Mouse (Mus musculus) right cerebral cortex, adult 18-20 months (tissue): ENCODE data around the gene Rgs9bp.
"Not testable (repeated sequence)": the region's sequence is repeated elsewhere in the genome, so short reads cannot be mapped to it uniquely, and the experiment has no call there.

ENCODE experiments used
- DNase-seq: peaks from one replicate; pipeline ENCODE4 v3.0.0; 2022; ENCODE audit warnings: mixed read lengths

The Rgs9bp gene

DNA sequence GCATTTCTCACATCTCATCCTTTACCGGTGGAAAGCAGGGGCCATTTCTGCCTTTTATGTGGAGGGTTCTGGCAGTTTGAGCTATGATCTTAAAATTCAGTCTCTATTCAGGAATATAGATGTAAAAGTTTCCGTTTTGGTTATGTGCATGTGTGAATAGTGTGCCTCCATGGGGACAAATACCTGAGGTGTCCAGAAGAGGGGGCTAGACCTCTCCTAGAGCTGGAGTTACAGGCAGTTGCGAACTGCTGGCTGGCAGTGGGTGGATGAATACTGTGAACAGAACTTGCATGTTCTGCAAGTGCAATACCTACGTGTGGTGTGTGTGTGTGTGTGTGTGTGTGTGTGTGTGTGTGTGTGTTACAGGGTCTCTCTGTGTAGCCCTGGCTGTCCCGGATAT is 2.7 kb downstream of the Rgs9bp start:
- DNase-seq = no peak

DNA sequence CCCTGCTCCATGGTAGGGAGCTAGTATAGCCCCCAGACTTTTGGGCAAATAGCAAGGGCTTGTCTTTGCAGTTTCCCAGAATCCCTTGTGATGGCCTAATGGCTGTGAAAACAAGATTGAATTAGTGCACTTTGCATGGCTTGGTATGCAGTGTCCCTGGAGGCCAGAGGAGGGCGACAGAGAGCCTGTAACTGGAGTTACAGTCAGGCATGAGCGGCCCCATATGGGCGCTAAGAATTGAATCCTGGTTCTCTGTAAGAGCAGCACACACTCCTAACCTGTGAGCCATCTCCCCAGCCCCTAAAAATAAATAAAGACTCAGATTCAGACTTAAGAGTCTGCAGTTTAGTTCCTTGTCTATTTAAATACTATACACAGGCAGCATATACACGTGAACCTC is 5.5 kb downstream of the Rgs9bp start:
- no peak for DNase-seq

DNA sequence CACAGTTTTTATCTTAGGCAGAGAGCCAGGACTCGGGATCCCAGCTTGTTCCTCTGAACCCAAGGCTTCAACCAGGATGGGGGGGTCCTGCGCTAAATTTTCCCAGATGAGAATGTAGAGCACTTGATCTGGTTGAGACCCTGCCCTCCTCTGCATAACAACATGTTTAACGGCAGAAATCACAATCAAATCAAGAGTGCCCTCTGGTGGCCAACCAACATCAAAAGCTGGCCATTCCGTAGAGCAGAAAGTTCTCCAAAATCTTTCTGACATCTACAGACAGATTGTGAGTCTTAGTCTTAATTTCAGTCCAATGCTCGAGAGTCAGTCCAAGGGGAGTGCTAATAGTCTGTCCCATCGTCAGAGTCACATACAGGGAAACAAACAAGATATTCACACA is 14.5 kb downstream of the Rgs9bp start:
- not testable (repeated sequence) for DNase-seq

DNA sequence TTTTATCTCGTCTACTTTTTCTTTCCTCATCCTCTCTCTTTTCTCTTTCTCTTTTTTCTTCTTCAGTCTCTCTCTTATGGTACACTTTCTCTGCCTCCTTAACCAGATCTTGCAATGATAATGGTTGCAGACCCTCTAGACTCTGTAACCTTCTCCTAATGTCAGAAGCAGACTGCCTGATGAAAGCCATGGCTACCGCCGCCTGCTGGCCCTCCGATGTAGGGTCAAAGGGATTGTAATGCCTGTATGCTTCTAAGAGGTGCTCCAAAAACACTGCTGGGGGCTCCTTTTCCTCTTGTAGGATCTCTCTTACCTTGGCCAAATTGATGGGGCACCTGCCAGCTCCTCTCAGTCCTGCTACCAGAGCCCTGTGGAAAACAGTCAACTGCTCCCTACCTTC is 15.7 kb downstream of the Rgs9bp start:
- DNase-seq = not testable (repeated sequence)

DNA sequence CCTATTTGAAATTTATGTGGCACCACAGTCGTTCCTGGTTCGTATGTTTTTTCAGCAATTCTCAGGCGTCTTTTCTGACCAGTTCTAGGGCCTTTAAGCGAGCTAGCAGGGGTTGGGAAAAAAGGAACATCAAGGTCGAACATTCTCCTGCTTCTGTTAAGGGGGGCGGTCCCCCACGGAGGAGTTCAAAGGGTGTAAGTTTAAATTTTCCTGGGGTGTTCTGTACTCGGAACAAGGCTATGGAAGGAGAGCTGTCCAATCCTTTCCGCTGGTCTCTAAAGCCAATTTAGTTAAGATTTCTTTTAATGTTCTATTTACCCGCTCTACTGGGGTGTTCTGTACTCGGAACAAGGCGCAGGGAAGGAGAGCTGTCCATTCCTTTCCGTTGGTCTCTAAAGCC is 19.4 kb downstream of the Rgs9bp start:
- not testable (repeated sequence) for DNase-seq

DNA sequence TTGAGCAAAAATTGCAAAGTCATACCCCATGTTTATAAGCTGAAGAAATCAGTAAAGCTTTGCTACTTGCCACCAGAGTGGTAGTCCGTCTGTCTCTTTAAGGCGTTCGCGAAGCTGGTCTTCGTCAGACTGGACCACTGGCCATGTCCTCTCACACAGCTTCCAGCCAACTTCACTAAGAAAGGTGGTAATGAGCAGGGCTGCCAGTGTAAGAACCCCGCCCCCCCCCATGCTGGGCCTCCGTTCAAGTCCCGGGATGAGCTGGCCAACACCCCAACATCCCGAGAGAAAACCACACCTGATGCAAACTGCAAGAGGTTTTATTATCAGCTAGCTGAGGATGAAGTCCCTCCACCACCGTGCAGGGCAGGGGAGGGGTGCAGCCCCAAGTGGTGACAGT is 20.5 kb downstream of the Rgs9bp start:
- not testable (repeated sequence) for DNase-seq

DNA sequence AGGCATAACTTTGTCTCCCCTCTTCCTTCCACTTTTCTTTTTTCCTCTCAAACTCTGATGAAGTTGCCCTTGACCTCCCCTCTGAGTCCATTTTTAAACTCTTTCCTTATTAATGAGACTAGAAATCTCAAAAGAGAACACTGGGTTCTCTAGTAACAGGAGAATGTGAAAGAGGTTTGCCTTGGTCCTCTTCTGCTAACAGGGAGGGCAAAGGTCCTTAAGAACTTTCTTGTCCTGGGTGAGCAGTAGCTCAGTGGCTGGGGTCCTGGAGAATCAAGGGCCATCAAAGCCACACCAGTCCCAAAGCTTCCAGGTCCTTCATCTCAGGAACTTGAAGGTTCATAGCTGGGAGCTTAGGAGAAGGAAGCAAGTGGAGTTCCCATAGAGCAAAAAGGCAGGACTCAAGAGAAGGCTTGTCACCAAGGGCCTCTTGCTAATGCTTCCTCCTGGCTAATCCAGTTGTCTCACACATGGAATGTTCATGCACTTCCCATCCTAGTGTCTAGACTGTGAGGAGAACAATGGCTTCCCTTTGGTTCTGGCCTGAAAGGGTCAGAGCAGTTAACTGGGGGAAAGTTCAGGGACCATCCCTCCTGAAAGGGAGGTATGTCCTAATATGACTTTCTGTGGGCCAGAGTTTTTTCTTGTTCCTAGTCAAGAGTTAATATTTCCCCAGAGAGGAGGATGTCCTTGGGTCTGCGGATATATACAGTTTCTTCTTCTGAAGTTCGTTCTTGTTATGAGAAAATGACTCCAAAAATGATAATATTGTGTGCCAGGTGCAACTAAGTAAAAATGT is 21.1 kb downstream of the Rgs9bp start:
- no peak for DNase-seq

GRCm38 (mm10) chr7:35563071-35563470 is 22.3 kb downstream of the Rgs9bp start:
- DNase-seq = no peak

GRCm38 (mm10) chr7:35559838-35560237 is 25.5 kb downstream of the Rgs9bp start:
- no peak for DNase-seq

DNA sequence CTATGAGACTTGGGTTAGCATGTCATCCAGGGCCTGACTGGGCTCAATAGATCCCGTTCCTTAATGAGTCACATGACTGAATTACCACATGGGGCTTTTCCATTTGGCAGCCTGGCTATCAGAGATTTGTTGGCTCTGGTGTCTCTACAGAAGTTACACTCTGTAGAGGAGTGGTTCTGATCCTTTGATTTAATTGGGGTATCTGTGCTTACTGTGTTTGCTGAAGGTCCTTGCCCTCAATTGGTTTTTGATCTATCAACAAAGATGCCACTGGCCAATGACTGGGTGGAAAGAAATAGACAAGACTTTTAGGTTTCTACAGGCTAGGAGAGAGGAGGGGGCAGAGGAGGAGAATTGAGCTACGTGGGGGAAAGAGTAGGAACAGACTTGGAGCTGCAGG is 26.7 kb downstream of the Rgs9bp start:
- no peak for DNase-seq

DNA sequence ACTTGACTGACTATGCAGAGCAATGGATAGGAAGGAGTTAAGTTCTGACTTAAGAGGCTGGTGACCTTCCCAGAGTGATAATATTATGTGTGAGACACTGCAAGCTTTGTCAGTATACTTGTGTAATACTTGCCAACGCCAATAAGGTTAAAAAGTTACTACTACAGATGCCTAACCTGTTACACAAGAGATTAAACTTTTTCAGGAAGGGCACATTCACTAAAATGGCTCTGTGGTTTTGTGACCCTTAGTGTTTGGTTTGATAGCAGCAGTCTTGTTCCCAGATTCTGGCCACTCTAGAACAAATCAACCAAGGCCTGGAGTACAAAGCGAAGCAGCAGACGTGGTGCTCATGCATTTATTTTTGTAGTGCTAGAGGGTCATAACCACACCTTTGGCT is 27.8 kb downstream of the Rgs9bp start:
- no peak for DNase-seq

DNA sequence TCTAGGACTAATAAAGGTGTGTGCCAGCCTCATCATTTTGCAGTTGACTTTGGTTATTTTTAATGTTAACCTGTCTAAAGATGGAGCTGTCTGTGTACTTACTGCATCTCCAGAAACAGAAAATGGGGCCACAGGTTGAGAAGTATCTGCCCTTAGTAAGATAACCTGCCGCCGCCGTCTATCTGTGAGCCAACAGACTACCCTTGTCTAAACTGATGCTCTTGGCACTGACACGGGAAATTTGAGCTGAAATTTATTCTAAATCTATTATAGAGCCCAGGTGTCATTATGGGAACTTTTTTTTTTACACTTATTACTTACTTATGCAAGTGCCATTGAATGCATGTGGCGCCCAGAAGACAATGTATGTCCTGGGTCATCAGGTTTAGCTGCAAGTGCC is 28.5 kb downstream of the Rgs9bp start:
- DNase-seq = no peak

GRCm38 (mm10) chr7:35556205-35556603 is 29.2 kb downstream of the Rgs9bp start, which contains the start of gene Nudt19:
Gene Nudt19, minus strand, starts transcription at chr7:35556304.
- DNase-seq = no peak

- DNase-seq = peak; percentile 91
These were observed 29.9 kb downstream of the Rgs9bp start for GRCm38 (mm10) chr7:35555224-35556204.

DNA sequence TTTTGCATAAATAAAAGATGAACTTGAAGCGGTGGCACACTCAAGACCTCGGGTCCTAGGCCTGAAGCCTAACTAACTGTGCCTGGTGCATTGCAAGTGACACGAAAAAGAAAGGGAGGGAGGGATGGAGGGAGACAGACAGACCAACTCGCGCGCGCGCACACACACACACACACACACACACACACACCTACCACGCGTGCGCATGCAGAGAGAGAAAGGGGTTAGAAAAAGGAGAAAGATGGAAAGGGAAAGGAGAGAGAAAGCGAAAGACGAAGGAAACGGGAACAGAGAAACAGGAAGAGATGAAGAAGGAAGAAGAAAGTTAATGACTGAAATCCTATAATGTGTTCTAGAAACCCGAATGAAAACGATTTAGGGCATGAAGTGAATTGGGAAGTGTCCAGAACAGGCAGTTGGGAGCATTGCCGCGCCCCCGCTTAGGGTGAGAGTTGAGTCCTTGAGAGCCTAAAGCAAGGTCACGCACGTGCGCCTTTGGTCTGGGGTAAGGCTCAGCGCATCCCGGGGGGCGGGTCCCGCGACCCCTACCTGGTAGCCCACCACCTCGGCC is 30.7 kb downstream of the Rgs9bp start:
- DNase-seq = peak; percentile 51

GRCm38 (mm10) chr7:35553751-35554604 is 31.4 kb downstream of the Rgs9bp start:
- DNase-seq = peak; percentile 28

- DNase-seq = peak; percentile 64
These were observed 39.5 kb downstream of the Rgs9bp start for GRCm38 (mm10) chr7:35545881-35546280.

DNA sequence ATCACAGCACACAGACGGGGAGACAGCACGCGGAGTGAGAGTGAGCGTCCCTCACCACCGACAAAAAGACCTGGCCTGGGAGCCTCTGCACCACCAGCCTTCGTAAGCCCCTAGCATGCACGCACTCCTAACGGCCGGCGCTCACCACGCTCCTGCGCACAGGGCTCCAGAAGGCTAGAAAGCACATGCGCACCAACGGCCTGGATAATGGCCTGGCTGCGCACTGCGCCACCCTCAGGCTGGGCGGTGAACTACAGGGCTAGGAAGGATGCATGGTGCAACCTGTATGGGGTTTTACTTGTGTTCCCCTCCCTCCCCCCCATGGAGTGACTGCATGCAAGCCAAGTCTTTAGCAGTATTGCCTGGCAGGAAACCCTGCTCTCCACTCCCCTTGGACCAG is 47.8 kb downstream of the Rgs9bp start, which contains the start of gene Tdrd12:
Gene Tdrd12 (minus strand): TSS at position 184 of the 400 bp plus-strand sequence.
- no peak for DNase-seq

- no peak for DNase-seq
These were observed 49.5 kb downstream of the Rgs9bp start for GRCm38 (mm10) chr7:35535750-35536512.

DNA sequence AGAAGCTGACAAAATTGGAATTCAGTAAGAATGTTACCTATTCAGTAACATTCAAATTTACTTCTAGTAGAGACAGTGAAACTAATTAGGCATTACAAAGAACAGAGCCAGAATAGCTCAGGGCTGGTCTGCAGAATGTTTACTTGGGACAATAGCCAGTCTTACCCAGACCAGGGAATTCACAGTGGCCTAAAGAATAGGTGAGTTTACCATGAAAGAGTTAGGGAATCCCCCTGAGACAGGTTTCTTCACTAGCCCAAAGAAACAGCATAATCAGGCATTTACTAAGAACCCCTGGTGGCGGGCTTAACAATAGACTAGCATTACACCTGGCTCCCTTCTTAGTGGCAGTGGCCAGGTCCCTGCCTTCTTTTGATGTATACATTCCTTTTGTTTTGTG is 54.8 kb downstream of the Rgs9bp start:
- DNase-seq = not testable (repeated sequence)

GRCm38 (mm10) chr7:35530026-35530425 is 55.4 kb downstream of the Rgs9bp start:
- DNase-seq = no peak
